Mouse (Mus musculus) thymus, adult 2 months (tissue): Measurements from ENCODE around the gene Dpf3.

Source experiments
- CTCF ChIP-seq: fragments of 200-500 bp; IDR thresholded peaks from 2 replicates; pipeline ENCODE4 v1.5.1; 2012; ENCODE audit warnings: mild to moderate bottlenecking, control low read depth, low read length, moderate library complexity, borderline replicate concordance; ENCODE audit not compliant: control insufficient read depth, poor library complexity, insufficient read depth; ENCODE audit errors: extremely low read depth
- POLR2A ChIP-seq: fragments of 200-500 bp; IDR thresholded peaks from 2 replicates; pipeline ENCODE4 v1.6.1; 2012; ENCODE audit warnings: mild to moderate bottlenecking, low read length, control low read depth, moderate library complexity; ENCODE audit not compliant: control insufficient read depth, poor library complexity, insufficient read depth; ENCODE audit errors: extremely low read depth

GRCm38 (mm10) chr12:83328899-83329298 is 158.6 kb downstream of the Dpf3 start:
- TF ChIP-seq POLR2A (no peak), CTCF (no peak)
